Mouse (Mus musculus) limb, embryonic 15.5 days (tissue): ENCODE data around the gene Ect2. TPM values are rescaled to one million over a fixed set of nuclear protein-coding genes. Genes with fewer than 3 reads are reported as not detected.

Source experiments
- ATAC-seq: fragments of 200-750 bp; cut with Nextera tagmentation; 2 replicates; pipeline ENCODE4 v1.8.0; 2017; ENCODE audit warnings: low read depth, moderate TSS enrichment; ENCODE audit not compliant: insufficient number of reproducible peaks, low FRiP score, low TSS enrichment
- H3K27ac ChIP-seq: fragments of 300-500 bp; sonication (generic); 2 replicates; pipeline ENCODE4 v1.5.1; 2015; ENCODE audit warnings: moderate library complexity, mild to moderate bottlenecking, inconsistent platforms
- H3K27me3 ChIP-seq: fragments of 300-500 bp; sonication (generic); 2 replicates; pipeline ENCODE4 v1.6.1; 2015; ENCODE audit warnings: inconsistent platforms
- H3K36me3 ChIP-seq: fragments of 300-500 bp; sonication (generic); 2 replicates; pipeline ENCODE4 v1.6.1; 2015; ENCODE audit warnings: inconsistent platforms
- H3K4me1 ChIP-seq: fragments of 300-500 bp; sonication (generic); 2 replicates; pipeline ENCODE4 v1.6.1; 2015; ENCODE audit warnings: inconsistent platforms
- H3K4me2 ChIP-seq: fragments of 300-500 bp; sonication (generic); 2 replicates; pipeline ENCODE4 v1.6.1; 2015; ENCODE audit warnings: mild to moderate bottlenecking, inconsistent platforms
- H3K4me3 ChIP-seq: fragments of 300-500 bp; sonication (generic); 2 replicates; pipeline ENCODE4 v1.5.1; 2015; ENCODE audit warnings: mild to moderate bottlenecking, inconsistent platforms
- H3K9ac ChIP-seq: fragments of 300-500 bp; sonication (generic); 2 replicates; pipeline ENCODE4 v1.6.1; 2015; ENCODE audit warnings: inconsistent platforms
- H3K9me3 ChIP-seq: fragments of 300-500 bp; sonication (generic); 2 replicates; pipeline ENCODE4 v1.6.1; 2016; ENCODE audit warnings: inconsistent platforms
- WGBS: fragments of 180-500 bp; shearing (Covaris S2); methylation state at CpG from one replicate; pipeline ENCODE4 v1.1.7; 2015; 5-methylcytosine and 5-hydroxymethylcytosine counted together
- polyA plus RNA-seq: library from polyadenylated mRNA; unstranded; fragments of >200 nt; fragmentation: Nextera tagmentation; extraction: Ambion mirVana; gene quantifications from 2 replicates; pipeline ENCODE4 v1.2.1, GENCODE M21; 2015

Ect2 gene
- polyA plus RNA-seq, 1 experiment from 2014 or later, result 34.8 TPM

GRCm38 (mm10) chr3:27059529-27060322 lies 94.0 kb downstream of the Ect2 start:
- no peaks in the 10 kb centered on the region for H3K9me3 ChIP-seq
- H3K36me3 ChIP-seq, result no peaks in the 10 kb centered on the region
- no peak for ATAC-seq
- H3K4me3 ChIP-seq, result no peak overlapping the region
- no peaks in the 10 kb centered on the region for H3K27me3 ChIP-seq
- H3K27ac ChIP-seq, result no peak overlapping the region
- 79% methylated on average over 12 of the region's 12 CpGs for WGBS
- H3K4me1 ChIP-seq, result no peaks in the 10 kb centered on the region
- H3K4me2 ChIP-seq, result no peak overlapping the region
- H3K9ac ChIP-seq, result no peak overlapping the region

DNA sequence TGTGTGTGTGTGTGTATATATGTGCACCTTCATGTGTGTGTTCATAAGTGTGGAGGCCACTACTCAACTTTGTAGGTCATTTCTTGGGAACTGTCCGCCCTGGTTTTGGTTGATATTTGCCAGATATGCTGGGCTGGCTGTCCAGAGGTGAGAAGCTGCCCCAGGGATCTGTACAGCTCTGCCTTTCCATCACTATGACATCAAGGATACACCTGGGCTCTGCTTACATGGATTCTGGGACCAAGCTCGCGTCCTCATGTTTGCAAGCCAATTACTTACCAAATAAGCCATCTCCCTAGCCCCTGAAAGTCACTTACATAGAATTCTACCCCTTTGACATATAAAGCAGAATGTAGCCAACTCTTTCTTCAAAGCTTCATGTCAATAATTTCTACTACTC lies 98.2 kb downstream of the Ect2 start:
- no peak overlapping the region for H3K9ac ChIP-seq
- H3K4me3 ChIP-seq, result no peak overlapping the region
- H3K36me3 ChIP-seq, result no peaks in the 10 kb centered on the region
- 88% methylated on average over 3 of the region's 3 CpGs for WGBS
- H3K4me2 ChIP-seq, result no peak overlapping the region
- H3K4me1 ChIP-seq, result no peaks in the 10 kb centered on the region
- H3K27me3 ChIP-seq, result no peaks in the 10 kb centered on the region
- ATAC-seq, result no peak
- no peak overlapping the region for H3K27ac ChIP-seq
- no peaks in the 10 kb centered on the region for H3K9me3 ChIP-seq

- WGBS, result 67% methylated on average over 2 of the region's 2 CpGs
- no peak overlapping the region for H3K27ac ChIP-seq
- H3K36me3 ChIP-seq, result no peaks in the 10 kb centered on the region
- H3K27me3 ChIP-seq, result no peaks in the 10 kb centered on the region
- H3K4me3 ChIP-seq, result no peak overlapping the region
- ATAC-seq, result no peak
- no peak overlapping the region for H3K4me2 ChIP-seq
- no peaks in the 10 kb centered on the region for H3K4me1 ChIP-seq
- H3K9me3 ChIP-seq, result no peaks in the 10 kb centered on the region
- H3K9ac ChIP-seq, result no peak overlapping the region
Measured at GRCm38 (mm10) chr3:27054766-27055165, 98.9 kb downstream of the Ect2 start.

Other genes starting within 250 kb of the Ect2 start
- 3.6 and 5.4 TPM in 2 replicates for gene Nceh1, start 29.1 kb upstream of the Ect2 start, polyA plus RNA-seq
- 0.10 and 0.15 TPM in 2 replicates for gene Tnfsf10, start 163.2 kb upstream of the Ect2 start, polyA plus RNA-seq
- not detected in 2 replicates for gene Ghsr, start 217.5 kb upstream of the Ect2 start, polyA plus RNA-seq